Mouse (Mus musculus): ENCODE results near the gene Hdac7.

The Hdac7 gene

DNA sequence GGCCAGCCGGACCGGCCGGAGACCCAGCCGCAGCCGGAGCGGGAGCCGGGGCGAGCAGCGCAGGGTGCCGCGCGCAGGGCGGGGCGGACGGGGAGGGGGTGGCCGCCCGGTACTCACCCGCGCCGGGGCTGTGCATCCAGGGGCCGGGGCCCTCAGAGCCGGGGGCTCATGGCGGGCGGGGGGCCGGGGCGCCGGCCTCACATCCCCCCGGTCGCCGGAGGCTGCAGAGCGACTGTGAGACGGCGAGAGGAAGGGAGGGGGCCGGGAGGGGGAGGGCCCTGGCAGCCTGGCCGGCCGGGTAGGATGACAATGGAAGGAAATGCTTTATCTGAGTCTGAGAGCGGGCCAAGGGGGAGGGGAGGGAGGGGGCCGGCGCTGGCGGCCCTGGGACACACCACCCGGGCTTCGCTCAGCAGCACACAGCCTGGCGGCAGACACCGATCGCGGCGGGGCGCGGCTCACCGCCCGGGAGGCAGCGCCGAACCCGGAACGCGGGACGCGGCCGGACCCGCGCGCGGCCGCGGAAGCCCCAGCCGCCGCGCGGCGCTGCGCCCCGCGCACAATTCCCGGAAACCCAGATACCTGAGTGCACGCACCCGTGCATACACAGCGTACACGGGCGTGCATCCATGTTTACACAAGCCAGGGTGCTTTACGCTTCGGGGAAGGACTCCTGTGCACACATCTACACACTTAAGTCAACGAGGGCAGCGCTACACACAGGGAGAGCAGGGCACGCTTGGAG lies 12.9 kb downstream of the Hdac7 start:
- no peak for DNase-seq (ENCODE audit: low read depth)

- no peak for DNase-seq (ENCODE audit: low read depth)
Measured at GRCm38 (mm10) chr15:97830788-97831241, 13.5 kb downstream of the Hdac7 start.

- no peak for DNase-seq (ENCODE audit: low read depth)
Measured at GRCm38 (mm10) chr15:97830253-97830787, 14.0 kb downstream of the Hdac7 start.

DNA sequence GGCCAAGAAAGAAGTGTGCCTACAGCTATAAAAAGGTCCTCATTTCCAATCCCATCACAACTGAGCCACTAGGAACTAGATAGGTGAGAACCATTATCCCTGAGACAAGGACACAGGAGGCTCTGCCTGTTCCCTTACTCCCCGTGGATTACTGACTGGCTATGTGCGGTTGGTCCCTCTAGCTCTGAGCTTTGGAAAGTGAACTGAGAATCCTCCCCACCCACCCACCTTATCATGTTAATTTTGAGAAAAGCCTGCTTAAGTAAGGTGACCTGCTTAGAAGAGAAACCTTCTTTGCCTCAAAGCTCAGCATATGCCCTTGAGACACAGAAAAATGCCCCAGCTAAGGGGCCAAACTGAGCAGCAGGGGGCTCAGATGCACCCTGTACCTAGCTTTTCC lies 14.9 kb downstream of the Hdac7 start:
- DNase-seq (ENCODE audit: low read depth): no peak

DNA sequence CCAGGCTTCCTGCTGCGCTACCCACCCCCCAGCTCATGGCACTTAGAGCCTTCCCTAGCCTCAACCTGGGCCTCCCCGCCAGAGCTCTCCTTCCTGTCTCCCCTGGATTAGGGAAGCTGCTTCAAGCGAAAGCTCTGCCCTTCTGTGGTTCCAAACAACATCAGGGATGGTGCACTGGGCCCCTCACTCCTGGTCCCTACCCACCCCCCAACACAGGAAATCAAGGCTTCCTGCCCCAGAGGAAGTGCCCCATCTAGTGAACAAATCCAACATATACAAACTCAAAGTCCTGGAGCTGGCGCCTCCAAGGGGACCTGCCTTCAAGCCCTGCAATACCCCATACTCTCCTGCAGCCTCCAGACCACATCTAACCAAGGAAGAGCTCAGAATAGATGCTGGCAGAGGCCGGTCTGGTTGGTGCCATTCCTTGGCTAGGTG lies 15.4 kb downstream of the Hdac7 start:
- DNase-seq (ENCODE audit: low read depth): no peak

GRCm38 (mm10) chr15:97828221-97828842 lies 16.0 kb downstream of the Hdac7 start:
- no peak for DNase-seq (ENCODE audit: low read depth)

GRCm38 (mm10) chr15:97827401-97827800 lies 16.9 kb downstream of the Hdac7 start:
- no peak for DNase-seq (ENCODE audit: low read depth)

DNA sequence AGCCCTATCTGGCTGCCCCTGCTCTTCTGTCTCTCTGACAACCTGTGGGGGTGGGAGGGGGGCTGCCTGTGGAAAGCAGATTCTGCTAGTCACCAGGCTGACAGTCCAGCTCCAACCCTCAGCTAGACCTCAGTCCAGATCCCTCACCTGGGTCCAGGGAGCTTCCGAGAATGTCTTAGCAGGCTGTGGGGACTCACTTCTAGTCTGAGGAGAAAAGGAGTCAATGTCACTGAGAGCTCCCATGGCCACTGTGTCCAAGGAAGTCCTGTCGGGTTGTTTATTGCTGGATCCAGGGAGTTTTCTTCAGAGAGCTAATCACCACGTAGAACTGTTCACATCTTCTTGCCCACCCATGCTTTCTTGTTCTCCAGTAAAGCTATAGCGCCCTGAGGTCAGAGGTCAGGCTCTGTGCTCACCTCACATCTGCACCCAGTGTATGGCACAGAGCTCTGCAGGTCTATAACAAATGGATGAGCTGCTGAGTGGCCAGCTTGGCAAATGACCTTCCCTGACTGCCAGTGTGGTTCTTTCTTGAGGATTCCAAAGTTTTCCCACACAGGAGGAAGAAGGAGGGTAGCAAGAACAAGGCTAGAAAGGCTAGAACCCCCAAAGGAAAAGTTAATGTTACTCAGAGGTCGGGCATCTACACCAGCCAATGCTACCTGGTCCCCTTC lies 17.6 kb downstream of the Hdac7 start:
- no peak for DNase-seq (ENCODE audit: low read depth)

DNA sequence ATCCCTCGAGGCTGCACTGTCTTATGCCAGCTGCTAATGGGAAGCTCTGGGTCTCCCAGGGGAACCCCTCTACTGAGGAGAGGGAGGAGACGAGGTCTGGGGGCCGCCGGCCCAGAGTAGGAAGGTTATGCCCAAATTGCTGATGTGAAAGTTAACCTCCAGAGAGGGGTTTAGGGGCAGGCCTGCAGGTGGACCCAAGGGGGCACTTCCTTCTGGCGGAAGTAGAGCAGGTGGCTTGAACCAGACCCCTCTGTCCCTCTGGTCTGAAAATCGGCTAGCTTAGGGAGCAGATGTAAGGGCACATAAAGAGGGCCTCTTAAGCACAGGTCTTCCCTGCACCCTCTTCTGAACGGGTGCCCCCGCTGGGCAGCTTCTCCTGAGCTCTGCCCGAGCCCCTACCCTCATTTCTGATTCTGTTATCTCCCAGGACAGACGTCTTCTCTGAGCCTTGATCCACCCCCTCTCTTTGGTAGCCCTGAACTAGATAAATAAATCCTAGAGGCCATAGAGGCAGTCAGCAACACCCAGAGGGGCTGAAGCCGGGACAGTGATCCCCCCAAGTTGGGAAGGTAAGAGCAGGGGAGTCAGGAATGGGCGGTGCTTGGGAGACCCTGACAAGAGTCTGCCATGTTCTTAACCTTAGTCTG lies 18.2 kb downstream of the Hdac7 start:
- no peak for DNase-seq (ENCODE audit: low read depth)

DNA sequence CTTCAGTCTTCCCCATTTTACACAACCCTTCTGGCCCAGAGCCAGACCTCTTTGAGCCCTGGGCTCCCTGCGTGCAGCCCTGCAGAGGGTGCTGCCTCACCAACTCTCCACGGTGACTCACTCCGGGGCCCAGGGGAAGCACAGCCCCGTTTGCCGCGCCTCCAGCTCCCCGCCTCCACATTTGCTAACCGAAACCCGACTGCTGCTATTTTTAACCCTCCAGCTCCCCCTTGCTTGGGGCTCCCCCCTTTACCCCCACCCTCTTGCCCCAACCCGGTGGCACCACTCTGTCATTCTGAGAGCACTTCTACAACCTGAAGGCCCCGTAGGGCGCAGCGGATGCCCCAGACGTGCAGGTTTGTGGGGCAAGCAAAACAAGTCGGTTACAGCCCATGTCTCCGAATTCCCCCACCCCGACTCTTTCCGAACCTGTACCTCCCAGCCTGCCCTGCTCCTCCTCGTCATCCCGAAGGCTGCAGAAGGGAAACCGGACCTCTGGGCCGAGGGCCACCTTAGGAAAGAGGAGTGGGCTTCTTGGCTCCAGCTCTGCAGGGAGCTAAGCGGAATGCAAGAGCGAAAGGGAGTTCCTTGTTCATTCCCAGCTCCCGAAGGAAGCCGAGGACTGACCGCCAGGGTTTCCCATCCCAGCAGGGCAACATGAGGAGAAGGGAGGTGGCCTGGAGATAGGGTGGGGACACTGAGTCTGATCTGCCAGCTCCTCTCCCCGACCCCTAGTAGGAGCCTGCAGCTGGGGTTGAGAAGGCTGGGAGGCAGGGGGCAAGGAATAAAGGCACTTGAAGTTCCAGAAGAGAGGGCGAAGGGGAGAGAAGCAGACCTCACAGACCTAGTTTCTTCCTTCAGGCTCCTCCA lies 19.0 kb downstream of the Hdac7 start:
- peak; percentile 95 for DNase-seq (ENCODE audit: low read depth)

GRCm38 (mm10) chr15:97824042-97824441 lies 20.3 kb downstream of the Hdac7 start:
- no peak for DNase-seq (ENCODE audit: low read depth)

- no peak for DNase-seq (ENCODE audit: low read depth)
Measured at GRCm38 (mm10) chr15:97823479-97823878, 20.8 kb downstream of the Hdac7 start.

DNA sequence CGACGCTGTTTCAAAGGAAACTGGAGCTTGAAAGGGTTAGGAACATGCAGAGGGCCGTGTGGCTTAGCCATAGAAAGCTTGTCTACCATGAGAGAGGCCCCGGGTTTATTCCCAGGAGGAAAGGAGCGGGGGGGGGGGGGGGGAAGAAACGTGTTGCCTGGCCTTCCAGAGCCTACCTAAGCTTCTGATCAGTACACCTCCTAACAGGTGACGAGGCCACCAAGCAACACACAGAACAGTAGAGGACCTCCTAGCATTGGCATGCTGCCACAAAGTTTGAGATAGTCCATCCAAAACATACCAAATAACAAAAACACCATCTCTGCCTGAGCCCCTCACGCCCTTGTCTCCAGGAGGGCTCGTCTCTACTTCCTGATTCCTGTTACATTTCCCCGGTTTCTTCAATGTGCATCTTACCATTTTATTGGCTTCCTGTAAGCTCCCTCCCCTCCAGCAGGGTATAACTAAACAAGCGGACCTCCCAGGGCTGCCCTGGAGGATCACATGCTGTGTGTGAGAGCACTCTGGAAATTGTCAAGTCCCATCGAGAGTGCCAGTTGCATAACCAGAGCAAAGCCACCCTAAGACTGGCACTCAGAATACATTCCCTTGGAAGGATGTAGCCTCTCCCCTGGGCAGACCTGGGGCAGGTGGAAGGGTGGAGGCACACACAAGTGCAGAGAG lies 21.6 kb downstream of the Hdac7 start:
- no peak for DNase-seq (ENCODE audit: low read depth)

DNA sequence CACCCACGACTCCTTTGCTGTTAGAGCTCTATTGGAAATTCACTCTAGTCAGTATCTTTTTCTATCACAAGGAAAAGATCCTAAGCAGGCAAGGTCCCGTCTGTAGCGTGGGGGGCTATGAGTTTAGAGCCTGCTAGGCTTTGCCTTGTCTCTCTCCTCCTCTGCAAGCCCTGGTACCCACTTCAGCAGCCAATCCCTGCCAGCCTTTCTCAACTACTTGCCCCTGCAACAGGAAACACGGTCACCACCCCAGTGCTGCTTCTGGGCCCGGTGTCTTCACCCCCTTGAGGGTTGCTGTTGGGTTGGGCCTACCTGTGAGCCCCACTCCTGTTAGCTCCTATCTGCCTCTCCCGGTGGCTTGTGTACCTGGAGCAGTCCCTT lies 22.3 kb downstream of the Hdac7 start:
- no peak for DNase-seq (ENCODE audit: low read depth)

GRCm38 (mm10) chr15:97821321-97821982 lies 22.9 kb downstream of the Hdac7 start:
- no peak for DNase-seq (ENCODE audit: low read depth)

GRCm38 (mm10) chr15:97819937-97820336 lies 24.4 kb downstream of the Hdac7 start:
- no peak for DNase-seq (ENCODE audit: low read depth)

DNA sequence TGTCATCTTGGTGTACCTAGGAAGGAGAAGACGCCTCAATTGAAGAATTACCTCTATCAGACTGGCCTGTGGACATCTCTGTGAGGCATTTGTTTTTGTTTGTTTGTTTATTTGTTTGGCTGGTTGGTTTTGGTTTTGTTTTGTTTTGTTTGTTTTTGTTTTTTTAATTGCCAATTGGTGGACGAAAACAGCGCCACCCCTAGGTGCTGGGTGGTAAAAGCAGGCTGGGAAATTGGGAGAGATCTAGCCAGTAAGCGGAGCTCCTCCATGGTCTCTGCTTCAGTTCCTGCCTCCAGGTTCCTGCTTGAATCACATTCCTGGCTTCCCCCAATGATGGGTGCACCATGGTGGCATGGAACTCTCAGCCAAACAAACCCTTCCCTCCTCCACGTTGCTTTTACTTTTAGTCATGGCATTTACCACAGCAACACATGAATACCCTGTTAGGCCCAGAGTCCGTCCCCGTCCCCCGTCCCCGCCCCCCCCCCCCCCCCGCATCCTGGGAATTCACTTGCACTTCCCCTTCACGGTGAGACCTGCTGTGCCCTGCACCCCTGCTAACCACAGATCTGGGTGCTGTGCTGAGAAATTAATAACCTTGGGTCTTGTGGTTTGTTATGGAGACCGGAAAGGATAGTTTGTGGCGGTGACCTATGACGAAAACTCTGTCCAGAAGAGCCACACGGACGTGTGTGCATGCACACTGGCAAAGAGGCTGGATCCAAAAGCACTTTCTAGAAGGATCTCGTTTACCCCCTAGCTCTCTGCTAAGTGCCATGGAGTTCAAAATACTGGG lies 27.9 kb downstream of the Hdac7 start:
- DNase-seq (ENCODE audit: low read depth): no peak

GRCm38 (mm10) chr15:97815254-97815653 lies 29.0 kb downstream of the Hdac7 start:
- no peak for DNase-seq (ENCODE audit: low read depth)

DNA sequence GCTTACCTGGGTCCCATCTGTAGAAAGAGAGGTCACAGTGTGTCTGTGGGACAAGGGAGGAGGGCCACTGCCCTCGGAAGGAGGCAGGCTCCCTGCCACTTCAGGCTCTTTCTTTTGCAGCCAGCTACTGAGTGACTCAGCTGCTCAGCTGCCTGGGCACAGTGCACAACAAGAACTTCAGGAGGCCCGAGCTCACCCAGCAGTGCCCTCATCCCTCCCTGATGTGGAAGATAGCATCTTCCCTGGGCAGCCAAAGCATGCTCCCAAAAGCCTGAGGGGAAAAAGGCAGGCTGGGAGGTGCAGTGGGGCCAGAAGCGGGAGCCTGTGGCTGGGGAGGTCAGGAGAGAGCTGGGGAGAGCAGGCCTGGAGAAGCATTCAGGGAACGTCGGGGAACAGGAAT lies 29.6 kb downstream of the Hdac7 start:
- DNase-seq (ENCODE audit: low read depth): no peak

Measured in c-Kit-positive CD71-negative TER-119-negative erythroid progenitor cells, embryonic 14.5 days (primary cell).